Mouse (Mus musculus) liver, postnatal 0 days (tissue): ENCODE results near the gene Olfr462. TPM values are rescaled to one million over a fixed set of nuclear protein-coding genes. Genes with fewer than 3 reads are reported as not detected.
"Not testable (repeated sequence)": the region's sequence is repeated elsewhere in the genome, so short reads cannot be mapped to it uniquely, and the experiment has no call there.

Source experiments
- ATAC-seq: fragments of 200-750 bp; cut with Nextera tagmentation; 2 replicates; pipeline ENCODE4 v1.8.0; 2017; ENCODE audit warnings: mild to moderate bottlenecking, moderate library complexity
- DNase-seq: peaks from one replicate; pipeline ENCODE4 v3.0.0-alpha.2; 2016
- H3K27ac ChIP-seq: fragments of 300-500 bp; sonication (generic); 2 replicates; pipeline ENCODE4 v1.5.1; 2014; ENCODE audit warnings: antibody characterized with exemption, moderate library complexity, mild to moderate bottlenecking, low read depth
- H3K27me3 ChIP-seq: fragments of 300-500 bp; sonication (generic); 2 replicates; pipeline ENCODE4 v1.6.1; 2014; ENCODE audit warnings: low read length, control low read depth, mixed read lengths; ENCODE audit not compliant: insufficient read depth
- H3K36me3 ChIP-seq: fragments of 300-500 bp; sonication (generic); replicated peaks from 2 replicates; pipeline ENCODE4 v1.6.1; 2014; ENCODE audit warnings: mild to moderate bottlenecking, control low read depth, low read length, moderate library complexity, mixed read lengths; ENCODE audit not compliant: insufficient read depth
- H3K4me1 ChIP-seq: fragments of 300-500 bp; sonication (generic); 2 replicates; pipeline ENCODE4 v1.6.1; 2014; ENCODE audit warnings: antibody characterized with exemption, mild to moderate bottlenecking, control low read depth; ENCODE audit not compliant: insufficient read depth
- H3K4me2 ChIP-seq: fragments of 300-500 bp; sonication (generic); 2 replicates; pipeline ENCODE4 v1.6.1; 2014; ENCODE audit warnings: low read depth, mild to moderate bottlenecking, low read length, moderate library complexity, mixed read lengths
- H3K4me3 ChIP-seq: fragments of 300-500 bp; sonication (generic); 2 replicates; pipeline ENCODE4 v1.5.1; 2014; ENCODE audit warnings: low read depth, low read length
- H3K9ac ChIP-seq: fragments of 300-500 bp; sonication (generic); replicated peaks from 2 replicates; pipeline ENCODE4 v1.6.1; 2014; ENCODE audit warnings: mild to moderate bottlenecking, moderate library complexity
- H3K9me3 ChIP-seq: fragments of 300-500 bp; sonication (generic); 2 replicates; pipeline ENCODE4 v1.6.1; 2016; ENCODE audit warnings: mild to moderate bottlenecking, control low read depth, low read length, mixed read lengths
- CTCF ChIP-seq: sonication (generic); IDR thresholded peaks from 2 replicates; pipeline ENCODE4 v1.5.1; 2016; ENCODE audit warnings: antibody characterized with exemption, low read depth
- EP300 ChIP-seq: IDR thresholded peaks from 2 replicates; pipeline ENCODE4 v1.6.1; 2016; ENCODE audit warnings: antibody characterized with exemption, low read depth, mild to moderate bottlenecking
- WGBS: fragments of 180-500 bp; shearing (Covaris S2); extraction: QIAGEN DNeasy Blood & Tissue Kit; methylation state at CpG from one replicate; pipeline ENCODE4 v1.1.7; 2014; ENCODE audit not compliant: insufficient replicate concordance; 5-methylcytosine and 5-hydroxymethylcytosine counted together
- polyA plus RNA-seq: library from polyadenylated mRNA; unstranded; fragments of >200 nt; fragmentation: Nextera tagmentation; extraction: Ambion mirVana; gene quantifications from 2 replicates; pipeline ENCODE4 v1.2.1, GENCODE M21; 2015

Gene Olfr462
- polyA plus RNA-seq, 1 experiment from 2014 or later = not detected

GRCm38 (mm10) chr11:87871766-87872165 is 20.3 kb downstream of the Olfr462 start:
- 47% methylated on average over 8 of the region's 8 CpGs for WGBS
- Histone ChIP-seq H3K27me3 (no peaks in the 10 kb centered on the region), H3K36me3 (no peaks in the 10 kb centered on the region), H3K4me2 (no peak overlapping the region), H3K4me3 (no peak overlapping the region), H3K27ac (no peak overlapping the region), H3K9ac (no peak overlapping the region), H3K4me1 (no peaks in the 10 kb centered on the region), H3K9me3 (no peaks in the 10 kb centered on the region)
- no peak for TF ChIP-seq EP300
- TF ChIP-seq CTCF = no peak
- no peak for ATAC-seq
- DNase-seq = no peak

- 67% methylated on average over 2 of the region's 2 CpGs for WGBS
- DNase-seq (no peak), ATAC-seq (no peak)
- Histone ChIP-seq H3K36me3 (no peaks in the 10 kb centered on the region), H3K9ac (no peak overlapping the region), H3K9me3 (no peaks in the 10 kb centered on the region), H3K4me2 (no peak overlapping the region), H3K27ac (no peak overlapping the region), H3K4me3 (no peak overlapping the region), H3K4me1 (no peaks in the 10 kb centered on the region), H3K27me3 (no peaks in the 10 kb centered on the region)
- TF ChIP-seq EP300 (no peak), CTCF (no peak)
These were observed 22.0 kb downstream of the Olfr462 start for GRCm38 (mm10) chr11:87870096-87870495.

- H3K36me3 ChIP-seq, H3K9me3 ChIP-seq, H3K4me1 ChIP-seq, H3K27me3 ChIP-seq, H3K9ac ChIP-seq, ATAC-seq, H3K27ac ChIP-seq, DNase-seq, H3K4me3 ChIP-seq, H3K4me2 ChIP-seq: not testable (repeated sequence)
- 75% methylated on average over 1 of the region's 2 CpGs for WGBS
These were observed 25.2 kb downstream of the Olfr462 start for GRCm38 (mm10) chr11:87866891-87867290.

- DNase-seq = no peak
These were observed 29.3 kb downstream of the Olfr462 start for GRCm38 (mm10) chr11:87862805-87863204.

GRCm38 (mm10) chr11:87860426-87860825 is 31.6 kb downstream of the Olfr462 start:
- 75% methylated on average over 9 of the region's 9 CpGs for WGBS
- Histone ChIP-seq H3K36me3 (0 out of 2 replicates have a peak, but pooled peaks cover 2% of the 10 kb centered on the region), H3K27ac (no peak overlapping the region), H3K9ac (no peak overlapping the region), H3K4me2 (no peak overlapping the region), H3K4me3 (no peak overlapping the region), H3K27me3 (no peaks in the 10 kb centered on the region), H3K4me1 (no peaks in the 10 kb centered on the region), H3K9me3 (no peaks in the 10 kb centered on the region)
- no peak for DNase-seq
- no peak for TF ChIP-seq EP300
- no peak for TF ChIP-seq CTCF
- ATAC-seq = no peak

More at GRCm38 (mm10) chr11:87862805-87863204, 29.3 kb downstream of the Olfr462 start:
- Histone ChIP-seq H3K4me3 (no peak overlapping the region), H3K9ac (no peak overlapping the region), H3K4me2 (no peak overlapping the region), H3K27me3 (no peaks in the 10 kb centered on the region), H3K4me1 (no peaks in the 10 kb centered on the region), H3K27ac (no peak overlapping the region), H3K36me3 (0 out of 2 replicates have a peak, but pooled peaks cover 2% of the 10 kb centered on the region), H3K9me3 (no peaks in the 10 kb centered on the region)
- 83% methylated on average over 13 of the region's 13 CpGs for WGBS
- ATAC-seq = no peak
- TF ChIP-seq CTCF (no peak), EP300 (no peak)

- Histone ChIP-seq H3K4me3 (no peak overlapping the region), H3K27ac (no peak overlapping the region), H3K4me1 (no peaks in the 10 kb centered on the region), H3K27me3 (no peaks in the 10 kb centered on the region), H3K36me3 (0 out of 2 replicates have a peak, but pooled peaks cover 2% of the 10 kb centered on the region), H3K9me3 (no peaks in the 10 kb centered on the region), H3K9ac (no peak overlapping the region), H3K4me2 (no peak overlapping the region)
- 78% methylated on average over 11 of the region's 11 CpGs for WGBS
- DNase-seq (no peak), ATAC-seq (no peak)
- TF ChIP-seq CTCF (no peak), EP300 (no peak)
These were observed 32.8 kb downstream of the Olfr462 start for GRCm38 (mm10) chr11:87859273-87859672.

- H3K27me3 ChIP-seq = no peaks in the 10 kb centered on the region
- H3K4me3 ChIP-seq = no peak overlapping the region
- H3K4me1 ChIP-seq = peaks cover 3% of the 10 kb centered on the region
- no peak overlapping the region for H3K4me2 ChIP-seq
- TF ChIP-seq CTCF (no peak), EP300 (no peak)
- DNase-seq (no peak), ATAC-seq (no peak)
- no peaks in the 10 kb centered on the region for H3K9me3 ChIP-seq
- no peak overlapping the region for H3K27ac ChIP-seq
- H3K36me3 ChIP-seq = no peaks in the 10 kb centered on the region
- no peak overlapping the region for H3K9ac ChIP-seq
- WGBS = 77% methylated on average over 7 of the region's 7 CpGs
These were observed 37.5 kb downstream of the Olfr462 start for GRCm38 (mm10) chr11:87854550-87854949.
